Mouse (Mus musculus): ENCODE results near the gene Mroh2a. TPM values are rescaled to one million over a fixed set of nuclear protein-coding genes. Genes with fewer than 3 reads are reported as not detected.

Mroh2a gene
- polyA plus RNA-seq, 1 experiment from 2014 or later: 2.8 TPM

DNA sequence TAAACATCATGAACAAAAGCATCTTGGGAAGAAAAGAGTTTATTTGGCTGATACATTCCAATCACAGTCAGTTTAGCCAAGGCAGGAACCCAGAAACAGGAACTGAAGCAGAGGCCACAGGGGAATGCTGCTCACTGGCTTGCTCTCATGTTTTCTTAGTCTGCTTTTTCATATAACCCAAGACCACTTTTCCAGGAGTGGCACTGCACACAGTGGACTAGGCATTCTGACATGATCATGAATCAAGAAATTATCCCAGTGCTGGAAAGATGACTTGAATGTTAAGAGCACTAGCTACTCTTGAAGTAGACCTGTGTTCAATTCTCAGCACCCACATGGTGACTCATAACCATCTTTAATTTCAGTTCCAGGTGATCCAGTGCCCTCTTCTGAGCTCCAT is 1.0 kb upstream of the Mroh2a start:
- H3K9ac ChIP-seq (replicated peaks; ENCODE audit: low read length): no peak overlapping the region
- H3K4me3 ChIP-seq (ENCODE audit: low read length): no peak overlapping the region
- no peak overlapping the region for H3K27ac ChIP-seq (ENCODE audit: low read length)
- no peak for ATAC-seq (ENCODE audit: low FRiP score, low TSS enrichment)
- no peaks in the 10 kb centered on the region for H3K27me3 ChIP-seq (ENCODE audit: insufficient read depth, low read length)
- no peaks in the 10 kb centered on the region for H3K4me1 ChIP-seq (ENCODE audit: insufficient read depth, low read length)
- no peaks in the 10 kb centered on the region for H3K36me3 ChIP-seq (ENCODE audit: insufficient read depth, low read length)
- H3K4me2 ChIP-seq (replicated peaks; ENCODE audit: low read depth, low read length): no peak overlapping the region
- peaks cover 58% of the 10 kb centered on the region for H3K9me3 ChIP-seq (ENCODE audit: low read length)

- H3K9me3 ChIP-seq (ENCODE audit: low read length): peaks cover 73% of the 10 kb centered on the region
- H3K4me1 ChIP-seq (ENCODE audit: insufficient read depth, low read length): no peaks in the 10 kb centered on the region
- no peak overlapping the region for H3K4me2 ChIP-seq (replicated peaks; ENCODE audit: low read depth, low read length)
- ATAC-seq (ENCODE audit: low FRiP score, low TSS enrichment): no peak
- WGBS: 61% methylated on average over 2 of the region's 2 CpGs
- H3K9ac ChIP-seq (replicated peaks; ENCODE audit: low read length): no peak overlapping the region
- H3K36me3 ChIP-seq (ENCODE audit: insufficient read depth, low read length): no peaks in the 10 kb centered on the region
- H3K27ac ChIP-seq (ENCODE audit: low read length): no peak overlapping the region
- H3K4me3 ChIP-seq (ENCODE audit: low read length): no peak overlapping the region
- H3K27me3 ChIP-seq (ENCODE audit: insufficient read depth, low read length): no peaks in the 10 kb centered on the region
Measured at GRCm38 (mm10) chr1:88227482-88227881, 696 bp downstream of the Mroh2a start.

- Histone ChIP-seq H3K4me3 (ENCODE audit: low read length) (no peak overlapping the region), H3K9me3 (ENCODE audit: low read length) (peaks cover 79% of the 10 kb centered on the region), H3K4me2 (replicated peaks; ENCODE audit: low read depth, low read length) (no peak overlapping the region), H3K36me3 (ENCODE audit: insufficient read depth, low read length) (no peaks in the 10 kb centered on the region), H3K27ac (ENCODE audit: low read length) (no peak overlapping the region), H3K9ac (replicated peaks; ENCODE audit: low read length) (no peak overlapping the region), H3K4me1 (ENCODE audit: insufficient read depth, low read length) (no peaks in the 10 kb centered on the region), H3K27me3 (ENCODE audit: insufficient read depth, low read length) (no peaks in the 10 kb centered on the region)
- WGBS: 71% methylated on average over 7 of the region's 7 CpGs
- no peak for ATAC-seq (ENCODE audit: low FRiP score, low TSS enrichment)
Measured at GRCm38 (mm10) chr1:88228121-88228520, 1.3 kb downstream of the Mroh2a start.

GRCm38 (mm10) chr1:88229566-88229965 is 2.8 kb downstream of the Mroh2a start:
- H3K36me3 ChIP-seq (ENCODE audit: insufficient read depth, low read length): no peaks in the 10 kb centered on the region
- no peak overlapping the region for H3K4me3 ChIP-seq (ENCODE audit: low read length)
- H3K9me3 ChIP-seq (ENCODE audit: low read length): peaks cover 93% of the 10 kb centered on the region
- H3K4me2 ChIP-seq (replicated peaks; ENCODE audit: low read depth, low read length): no peak overlapping the region
- no peak overlapping the region for H3K9ac ChIP-seq (replicated peaks; ENCODE audit: low read length)
- no peak overlapping the region for H3K27ac ChIP-seq (ENCODE audit: low read length)
- H3K4me1 ChIP-seq (ENCODE audit: insufficient read depth, low read length): no peaks in the 10 kb centered on the region
- H3K27me3 ChIP-seq (ENCODE audit: insufficient read depth, low read length): no peaks in the 10 kb centered on the region
- WGBS: 75% methylated on average over 3 of the region's 3 CpGs
- ATAC-seq (ENCODE audit: low FRiP score, low TSS enrichment): no peak

GRCm38 (mm10) chr1:88229986-88230385 is 3.2 kb downstream of the Mroh2a start:
- H3K4me3 ChIP-seq (ENCODE audit: low read length): no peak overlapping the region
- H3K36me3 ChIP-seq (ENCODE audit: insufficient read depth, low read length): no peaks in the 10 kb centered on the region
- no peaks in the 10 kb centered on the region for H3K27me3 ChIP-seq (ENCODE audit: insufficient read depth, low read length)
- no peak overlapping the region for H3K27ac ChIP-seq (ENCODE audit: low read length)
- H3K4me1 ChIP-seq (ENCODE audit: insufficient read depth, low read length): no peaks in the 10 kb centered on the region
- ATAC-seq (ENCODE audit: low FRiP score, low TSS enrichment): no peak
- H3K4me2 ChIP-seq (replicated peaks; ENCODE audit: low read depth, low read length): no peak overlapping the region
- 85% methylated on average over 5 of the region's 5 CpGs for WGBS
- peaks cover 98% of the 10 kb centered on the region for H3K9me3 ChIP-seq (ENCODE audit: low read length)
- H3K9ac ChIP-seq (replicated peaks; ENCODE audit: low read length): no peak overlapping the region

DNA sequence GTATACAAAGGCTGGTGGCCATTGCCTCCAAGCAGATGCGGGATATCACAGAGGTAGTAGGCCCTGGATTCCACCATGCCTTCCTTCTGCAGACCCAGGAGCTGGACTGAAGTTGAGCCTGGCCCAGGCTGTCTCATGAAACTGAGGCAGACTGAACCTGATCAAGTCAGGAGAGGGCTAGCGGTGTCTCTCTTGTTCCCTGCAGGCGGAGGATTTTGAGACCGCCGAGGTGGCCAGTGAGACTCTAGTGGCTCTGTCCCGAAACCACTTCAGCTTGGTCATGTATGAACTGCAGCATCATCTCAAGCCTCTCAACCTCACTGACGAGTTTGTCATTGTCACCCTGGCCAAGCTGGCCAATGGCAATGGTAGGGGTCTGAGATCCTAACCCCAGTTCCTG is 3.6 kb downstream of the Mroh2a start:
- Histone ChIP-seq H3K4me2 (replicated peaks; ENCODE audit: low read depth, low read length) (no peak overlapping the region), H3K27me3 (ENCODE audit: insufficient read depth, low read length) (no peaks in the 10 kb centered on the region), H3K4me1 (ENCODE audit: insufficient read depth, low read length) (no peaks in the 10 kb centered on the region), H3K27ac (ENCODE audit: low read length) (no peak overlapping the region), H3K9me3 (ENCODE audit: low read length) (peaks cover 100% of the 10 kb centered on the region), H3K4me3 (ENCODE audit: low read length) (no peak overlapping the region), H3K9ac (replicated peaks; ENCODE audit: low read length) (no peak overlapping the region), H3K36me3 (ENCODE audit: insufficient read depth, low read length) (no peaks in the 10 kb centered on the region)
- 73% methylated on average over 7 of the region's 7 CpGs for whole genome bisulfite sequencing
- ATAC-seq (ENCODE audit: low FRiP score, low TSS enrichment): no peak

DNA sequence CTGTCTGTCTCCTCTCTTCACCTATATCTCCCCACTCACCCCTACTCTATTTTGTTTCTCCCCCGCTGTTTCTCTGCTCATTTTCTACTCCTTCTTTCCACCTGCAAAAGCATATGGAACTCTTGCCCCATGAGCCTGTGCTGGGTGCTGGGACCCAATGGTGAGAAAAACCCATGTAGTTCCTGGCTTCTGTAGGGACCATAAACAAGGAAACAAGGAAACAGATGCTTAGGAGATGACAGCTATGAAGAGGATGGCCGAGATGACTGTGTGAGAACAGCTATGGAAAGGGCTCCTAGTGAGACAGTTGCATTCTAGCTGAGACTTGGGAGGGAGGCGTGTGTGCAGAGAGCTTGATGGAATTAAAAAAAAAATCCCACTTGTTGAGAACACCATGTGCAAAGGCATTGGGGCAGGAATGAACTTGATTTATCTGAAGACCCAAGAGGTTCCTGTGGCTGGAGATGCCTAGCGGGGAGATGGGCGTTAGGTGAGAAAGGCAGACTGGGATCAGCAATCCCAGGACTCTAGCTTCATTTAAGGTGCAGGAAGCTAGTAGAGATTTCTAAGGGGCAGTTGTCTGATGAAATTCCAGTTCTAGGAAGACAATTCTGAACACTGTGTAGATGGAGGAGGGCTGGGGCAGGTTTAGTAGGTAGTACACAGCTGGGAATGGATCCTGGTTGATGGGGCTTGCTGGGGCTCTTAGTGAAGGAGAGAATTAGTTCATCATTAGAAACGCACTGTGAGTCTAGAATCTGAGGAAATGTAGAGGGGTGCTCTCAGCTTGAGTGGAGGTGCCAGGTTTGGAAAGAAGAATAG is 4.4 kb downstream of the Mroh2a start:
- Histone ChIP-seq H3K4me2 (replicated peaks; ENCODE audit: low read depth, low read length) (no peak overlapping the region), H3K9me3 (ENCODE audit: low read length) (peaks cover 99% of the 10 kb centered on the region), H3K4me1 (ENCODE audit: insufficient read depth, low read length) (no peaks in the 10 kb centered on the region), H3K27ac (ENCODE audit: low read length) (no peak overlapping the region), H3K4me3 (ENCODE audit: low read length) (no peak overlapping the region), H3K36me3 (ENCODE audit: insufficient read depth, low read length) (no peaks in the 10 kb centered on the region), H3K9ac (replicated peaks; ENCODE audit: low read length) (no peak overlapping the region), H3K27me3 (ENCODE audit: insufficient read depth, low read length) (no peaks in the 10 kb centered on the region)
- WGBS: 77% methylated on average over 6 of the region's 6 CpGs
- no peak for ATAC-seq (ENCODE audit: low FRiP score, low TSS enrichment)

DNA sequence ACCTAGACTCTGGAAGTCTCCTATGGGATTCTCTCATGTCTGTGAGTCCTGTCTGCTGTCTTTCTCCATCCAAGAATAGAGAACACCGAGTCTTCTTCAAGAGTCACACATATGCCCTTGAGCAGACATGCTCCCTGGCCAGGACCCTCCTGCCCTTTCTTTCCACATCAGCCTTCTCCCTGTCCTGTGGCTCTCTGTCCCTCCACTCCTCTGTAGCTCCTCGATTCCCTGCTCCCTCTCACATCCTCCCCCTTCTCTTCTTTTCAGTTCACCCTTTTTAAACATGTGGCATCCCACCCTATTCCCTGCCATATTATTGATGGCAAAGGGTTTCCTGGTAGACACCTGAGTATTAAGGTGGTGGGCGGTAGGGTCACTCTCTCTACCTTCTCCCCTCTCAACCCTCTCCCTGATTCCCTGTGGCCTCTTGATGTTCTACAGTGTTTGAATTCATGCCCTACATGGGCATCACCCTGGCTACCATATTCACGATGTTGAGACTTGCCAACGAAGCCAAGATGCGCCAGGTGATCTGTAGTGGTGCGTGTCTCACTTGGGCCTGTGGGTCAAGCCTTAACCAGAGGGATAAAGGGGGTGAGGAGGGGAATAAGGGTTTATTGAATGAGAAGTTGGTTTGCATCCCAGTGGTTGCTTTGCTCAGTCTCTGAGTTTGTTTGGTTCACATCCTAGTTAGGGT is 5.2 kb downstream of the Mroh2a start:
- Histone ChIP-seq H3K4me1 (ENCODE audit: insufficient read depth, low read length) (no peaks in the 10 kb centered on the region), H3K36me3 (ENCODE audit: insufficient read depth, low read length) (no peaks in the 10 kb centered on the region), H3K4me2 (replicated peaks; ENCODE audit: low read depth, low read length) (no peak overlapping the region), H3K27ac (ENCODE audit: low read length) (no peak overlapping the region), H3K27me3 (ENCODE audit: insufficient read depth, low read length) (no peaks in the 10 kb centered on the region), H3K4me3 (ENCODE audit: low read length) (no peak overlapping the region), H3K9ac (replicated peaks; ENCODE audit: low read length) (no peak overlapping the region), H3K9me3 (ENCODE audit: low read length) (peaks cover 97% of the 10 kb centered on the region)
- ATAC-seq (ENCODE audit: low FRiP score, low TSS enrichment): no peak
- WGBS: 67% methylated on average over 7 of the region's 7 CpGs

DNA sequence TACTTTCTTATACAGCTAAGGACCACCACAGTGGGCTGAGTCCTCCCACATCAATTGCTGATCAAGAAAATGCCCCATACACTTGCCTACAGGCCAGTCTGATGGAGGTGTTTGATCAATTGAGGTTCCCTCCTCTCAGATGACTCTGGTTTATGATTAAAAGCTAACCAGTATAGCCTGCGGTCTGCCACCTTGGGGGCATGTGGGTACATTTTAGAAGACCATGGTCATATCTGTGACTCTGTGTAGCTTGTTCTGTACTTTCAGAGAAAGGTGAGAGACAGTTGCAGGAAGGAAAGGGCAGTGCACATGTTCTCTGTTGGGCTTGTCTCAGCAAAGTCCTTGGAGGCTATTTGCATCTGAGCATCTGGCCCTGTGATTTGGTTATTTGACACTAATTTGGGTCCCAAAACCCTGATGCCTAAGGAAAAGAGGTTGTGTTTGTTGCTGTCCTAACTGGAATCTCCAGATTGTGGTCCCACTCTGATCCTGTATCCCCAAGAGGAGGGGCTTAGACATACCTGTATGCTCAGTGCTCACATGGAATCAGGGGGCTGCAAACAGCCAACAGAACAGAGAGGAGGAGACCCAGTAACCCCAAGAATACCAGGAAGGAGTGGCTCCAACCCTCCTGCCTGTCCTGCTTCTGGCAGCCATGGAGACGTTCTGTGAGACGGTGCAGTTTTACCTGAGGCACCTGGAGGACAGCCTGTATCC is 6.0 kb downstream of the Mroh2a start:
- H3K27ac ChIP-seq (ENCODE audit: low read length): no peak overlapping the region
- H3K4me2 ChIP-seq (replicated peaks; ENCODE audit: low read depth, low read length): no peak overlapping the region
- no peaks in the 10 kb centered on the region for H3K27me3 ChIP-seq (ENCODE audit: insufficient read depth, low read length)
- 57% methylated on average over 3 of the region's 3 CpGs for WGBS
- H3K4me1 ChIP-seq (ENCODE audit: insufficient read depth, low read length): no peaks in the 10 kb centered on the region
- no peak for ATAC-seq (ENCODE audit: low FRiP score, low TSS enrichment)
- no peaks in the 10 kb centered on the region for H3K36me3 ChIP-seq (ENCODE audit: insufficient read depth, low read length)
- H3K9me3 ChIP-seq (ENCODE audit: low read length): peaks cover 97% of the 10 kb centered on the region
- H3K4me3 ChIP-seq (ENCODE audit: low read length): no peak overlapping the region
- no peak overlapping the region for H3K9ac ChIP-seq (replicated peaks; ENCODE audit: low read length)

Data from kidney, embryonic 16.5 days (tissue).